Mouse (Mus musculus) midbrain, postnatal 0 days (tissue): ENCODE results near the gene Pdlim4. TPM values are rescaled to one million over a fixed set of nuclear protein-coding genes. Genes with fewer than 3 reads are reported as not detected.
A peak's percentile ranks its signal among the peaks of the same experiment; 100 is the strongest.

Source experiments
- ATAC-seq: fragments of 200-750 bp; cut with Nextera tagmentation; 2 replicates; pipeline ENCODE4 v1.8.0; 2017; ENCODE audit warnings: moderate number of reproducible peaks, mild to moderate bottlenecking, moderate TSS enrichment, moderate library complexity; ENCODE audit not compliant: low FRiP score
- DNase-seq: peaks from one replicate; pipeline ENCODE4 v3.0.0-alpha.2; 2015; ENCODE audit warnings: low spot score
- H3K27ac ChIP-seq: fragments of 300-500 bp; sonication (generic); 2 replicates; pipeline ENCODE4 v1.5.1; 2014; ENCODE audit warnings: low read depth, mild to moderate bottlenecking, low read length, mixed read lengths
- H3K27me3 ChIP-seq: fragments of 300-500 bp; sonication (generic); 2 replicates; pipeline ENCODE4 v1.6.1; 2014; ENCODE audit warnings: low read length, control low read depth, mixed read lengths; ENCODE audit not compliant: insufficient read depth
- H3K36me3 ChIP-seq: fragments of 300-500 bp; sonication (generic); 2 replicates; pipeline ENCODE4 v1.6.1; 2014; ENCODE audit warnings: low read length, control low read depth, mixed read lengths; ENCODE audit not compliant: insufficient read depth
- H3K4me1 ChIP-seq: fragments of 300-500 bp; sonication (generic); 2 replicates; pipeline ENCODE4 v1.6.1; 2014; ENCODE audit warnings: mild to moderate bottlenecking, control low read depth, antibody characterized with exemption, low read length, mixed read lengths; ENCODE audit not compliant: insufficient read depth
- H3K4me2 ChIP-seq: fragments of 300-500 bp; sonication (generic); 2 replicates; pipeline ENCODE4 v1.6.1; 2014; ENCODE audit warnings: low read depth, mild to moderate bottlenecking, low read length, mixed read lengths; ENCODE audit not compliant: poor library complexity, severe bottlenecking
- H3K4me3 ChIP-seq: fragments of 300-500 bp; sonication (generic); 2 replicates; pipeline ENCODE4 v1.5.1; 2014; ENCODE audit warnings: low read depth, mild to moderate bottlenecking, low read length, moderate library complexity
- H3K9ac ChIP-seq: fragments of 300-500 bp; sonication (generic); replicated peaks from 2 replicates; pipeline ENCODE4 v1.6.1; 2014; ENCODE audit warnings: mild to moderate bottlenecking, low read length, moderate library complexity, mixed read lengths; ENCODE audit not compliant: poor library complexity, severe bottlenecking
- H3K9me3 ChIP-seq: fragments of 300-500 bp; sonication (generic); 2 replicates; pipeline ENCODE4 v1.6.1; 2016; ENCODE audit warnings: low read length, control low read depth
- CTCF ChIP-seq: IDR thresholded peaks from 2 replicates; pipeline ENCODE4 v1.5.1; 2016; ENCODE audit warnings: antibody characterized with exemption, mild to moderate bottlenecking
- whole genome bisulfite sequencing: fragments of 180-500 bp; shearing (Covaris S2); extraction: QIAGEN DNeasy Blood & Tissue Kit; methylation state at CpG from one replicate; pipeline ENCODE4 v1.1.7; 2014; 5-methylcytosine and 5-hydroxymethylcytosine counted together
- polyA plus RNA-seq: library from polyadenylated mRNA; unstranded; fragments of >200 nt; fragmentation: Nextera tagmentation; extraction: Ambion mirVana; gene quantifications from 2 replicates; pipeline ENCODE4 v1.2.1, GENCODE M21; 2015
- total RNA-seq: library from RNA; depleted of rRNA; stranded (reverse); fragments of >200 nt; gene quantifications from 2 replicates; pipeline ENCODE4 v1.2.3, GENCODE M21; 2014

Pdlim4 gene
- total and polyA plus RNA-seq, 2 experiments from 2014 or later = 31.7 to 32.8 TPM

- Histone ChIP-seq H3K4me1 (no peaks in the 10 kb centered on the region; the same call in 1 of the 2 replicates), H3K4me2 (no peak overlapping the region), H3K27ac (no peak overlapping the region), H3K36me3 (no peaks in the 10 kb centered on the region), H3K4me3 (no peak overlapping the region), H3K27me3 (no peaks in the 10 kb centered on the region), H3K9me3 (no peaks in the 10 kb centered on the region), H3K9ac (no peak overlapping the region)
- ATAC-seq (no peak), DNase-seq (no peak)
- TF ChIP-seq CTCF = no peak
- WGBS = 0% methylated on average over 1 of the region's 2 CpGs
These were observed 11.4 kb downstream of the Pdlim4 start for GRCm38 (mm10) chr11:54057428-54057827.

GRCm38 (mm10) chr11:54056132-54056531 lies 12.7 kb downstream of the Pdlim4 start:
- H3K4me1 ChIP-seq = no peaks in the 10 kb centered on the region; the same call in 1 of the 2 replicates
- no peak overlapping the region for H3K4me2 ChIP-seq
- H3K9me3 ChIP-seq = no peaks in the 10 kb centered on the region
- no peak overlapping the region for H3K4me3 ChIP-seq
- H3K27ac ChIP-seq = no peak overlapping the region
- ATAC-seq (no peak), DNase-seq (peak; percentile 80)
- no peaks in the 10 kb centered on the region for H3K27me3 ChIP-seq
- peak; percentile 53 for TF ChIP-seq CTCF
- no peak overlapping the region for H3K9ac ChIP-seq
- no peaks in the 10 kb centered on the region for H3K36me3 ChIP-seq
- 37% methylated on average over 8 of the region's 8 CpGs for WGBS

- H3K27ac ChIP-seq = no peak overlapping the region
- ATAC-seq (no peak), DNase-seq (peak; percentile 77)
- H3K9me3 ChIP-seq = no peaks in the 10 kb centered on the region
- no peak overlapping the region for H3K4me2 ChIP-seq
- H3K4me3 ChIP-seq = no peak overlapping the region
- no peaks in the 10 kb centered on the region for H3K27me3 ChIP-seq
- 36% methylated on average over 6 of the region's 6 CpGs for WGBS
- peak; percentile 85 for TF ChIP-seq CTCF
- no peaks in the 10 kb centered on the region; the same call in 1 of the 2 replicates for H3K4me1 ChIP-seq
- no peak overlapping the region for H3K9ac ChIP-seq
- H3K36me3 ChIP-seq = no peaks in the 10 kb centered on the region
These were observed 14.6 kb downstream of the Pdlim4 start for GRCm38 (mm10) chr11:54054257-54054656.

GRCm38 (mm10) chr11:54053090-54053489 lies 15.7 kb downstream of the Pdlim4 start:
- Histone ChIP-seq H3K4me2 (no peak overlapping the region), H3K4me3 (no peak overlapping the region), H3K27me3 (no peaks in the 10 kb centered on the region), H3K9ac (no peak overlapping the region), H3K36me3 (no peaks in the 10 kb centered on the region), H3K27ac (no peak overlapping the region), H3K9me3 (no peaks in the 10 kb centered on the region), H3K4me1 (no peaks in the 10 kb centered on the region)
- TF ChIP-seq CTCF = no peak
- DNase-seq = no peak
- whole genome bisulfite sequencing = 90% methylated on average over 7 of the region's 7 CpGs
- no peak for ATAC-seq

- Histone ChIP-seq H3K36me3 (no peaks in the 10 kb centered on the region), H3K4me3 (no peak overlapping the region), H3K9me3 (no peaks in the 10 kb centered on the region), H3K4me2 (no peak overlapping the region), H3K27ac (no peak overlapping the region), H3K27me3 (no peaks in the 10 kb centered on the region), H3K4me1 (no peaks in the 10 kb centered on the region), H3K9ac (no peak overlapping the region)
- WGBS = 94% methylated on average over 5 of the region's 5 CpGs
- DNase-seq (no peak), ATAC-seq (no peak)
- TF ChIP-seq CTCF = no peak
These were observed 16.7 kb downstream of the Pdlim4 start for GRCm38 (mm10) chr11:54052128-54052527.

GRCm38 (mm10) chr11:54051161-54051560 lies 17.7 kb downstream of the Pdlim4 start:
- Histone ChIP-seq H3K4me2 (no peak overlapping the region), H3K27me3 (no peaks in the 10 kb centered on the region), H3K9me3 (no peaks in the 10 kb centered on the region), H3K27ac (no peak overlapping the region), H3K9ac (no peak overlapping the region), H3K4me1 (no peaks in the 10 kb centered on the region), H3K4me3 (no peak overlapping the region), H3K36me3 (no peaks in the 10 kb centered on the region)
- ATAC-seq (no peak), DNase-seq (no peak)
- no peak for TF ChIP-seq CTCF
- WGBS = 86% methylated on average over 7 of the region's 7 CpGs
